Mouse (Mus musculus): ENCODE results near the gene Glt8d1. TPM values are rescaled to one million over a fixed set of nuclear protein-coding genes. Genes with fewer than 3 reads are reported as not detected.

The Glt8d1 gene
- 20.3 and 21.5 TPM in 2 replicates for polyA plus RNA-seq (2015; fragmentation: Nextera tagmentation; extraction: Ambion mirVana)

DNA sequence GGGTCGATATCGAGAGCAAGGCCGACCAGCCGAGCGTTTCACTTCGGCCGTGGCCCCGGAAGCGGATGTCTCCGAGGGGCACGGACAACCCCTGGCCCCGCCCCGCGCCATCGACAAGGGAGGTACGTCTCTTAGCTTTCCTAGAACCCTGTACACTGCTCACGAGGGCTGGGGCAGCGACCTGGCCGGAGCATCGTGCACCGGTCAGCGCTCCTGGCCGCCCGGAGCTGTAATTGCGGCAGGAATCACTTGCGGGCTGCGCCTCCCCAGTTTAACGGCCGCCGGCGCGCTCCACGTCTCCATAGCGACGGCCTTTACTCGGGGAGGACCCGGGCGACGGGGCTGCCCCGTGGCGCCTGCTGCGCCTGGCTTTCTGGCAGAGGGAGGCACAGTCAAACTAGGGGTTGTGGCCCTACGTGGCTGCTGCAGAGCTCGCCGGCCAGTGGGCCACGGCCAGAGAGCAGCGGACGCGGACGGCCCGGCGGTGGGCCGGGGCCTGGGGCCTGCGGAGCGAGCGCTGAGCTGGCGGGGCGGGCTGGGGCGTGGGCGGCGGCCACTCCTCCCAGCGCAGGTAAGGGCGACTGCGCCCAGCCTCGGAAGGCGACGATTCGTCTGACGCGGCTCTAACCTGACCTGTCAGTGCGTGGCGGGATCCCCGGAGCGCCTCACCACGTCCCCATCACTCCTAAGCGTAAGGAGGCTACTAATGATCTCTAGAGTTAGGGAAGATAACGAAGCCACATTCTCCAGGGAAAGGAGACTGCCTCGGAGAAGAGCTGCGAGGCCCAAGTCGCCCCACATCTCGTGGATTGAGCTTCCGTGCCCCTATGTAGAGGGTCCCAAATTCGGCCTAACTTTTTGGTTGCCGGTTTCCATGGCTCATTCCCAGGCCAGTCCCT lies at the start of gene Glt8d1, which contains the start of gene Spcs1:
Gene Glt8d1 (plus strand): TSS at position 94 of the 899 bp plus-strand sequence.
Gene Spcs1 (minus strand): TSS at position 366 of the 899 bp plus-strand sequence.
- Histone ChIP-seq H3K4me1 (replicated peaks) (peaks cover 47% of the 10 kb centered on the region), H3K27ac (peak within 1 kb of the TSS; percentile 92), H3K36me3 (peaks cover 14% of the 10 kb centered on the region; the same call in 1 of the 2 replicates), H3K9me3 (replicated peaks) (no peaks in the 10 kb centered on the region), H3K9ac (peak within 1 kb of the TSS; percentile 91), H3K27me3 (no peaks in the 10 kb centered on the region), H3K4me2 (peak within 1 kb of the TSS; percentile 86), H3K4me3 (replicated peaks) (peak within 1 kb of the TSS; percentile 86)
- ATAC-seq (ENCODE audit: low read depth) (peak; percentile 88), DNase-seq (peak; percentile 80)
- under 1% methylated on average over 84 of the region's 84 CpGs for whole genome bisulfite sequencing (ENCODE audit: insufficient replicate concordance)

DNA sequence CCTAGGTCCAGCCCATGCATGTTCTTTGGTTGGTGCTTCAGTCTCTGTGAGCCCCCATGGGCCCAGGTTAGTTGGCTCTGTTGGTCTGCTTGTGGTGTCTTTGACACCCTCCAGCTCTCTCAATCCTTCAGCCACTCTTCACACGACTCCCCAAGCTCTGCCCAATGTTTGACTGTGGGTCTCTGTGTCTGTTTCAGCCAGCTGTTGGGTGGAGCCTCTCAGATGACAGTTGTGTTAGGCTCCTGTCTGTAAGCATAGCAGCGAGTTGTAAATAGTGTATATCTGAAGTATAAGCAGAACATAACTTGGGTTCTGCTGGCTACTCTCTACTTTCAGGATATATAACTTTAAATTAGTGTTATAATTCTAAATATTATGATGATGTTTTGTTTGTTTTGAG lies 42.7 kb upstream of the Glt8d1 start:
- peak overlapping the region; percentile 8; the same call in 1 of the 2 replicates for H3K27ac ChIP-seq
- 66% methylated on average over 2 of the region's 2 CpGs for WGBS (ENCODE audit: insufficient replicate concordance)
- DNase-seq, result no peak
- no peaks in the 10 kb centered on the region for H3K27me3 ChIP-seq
- H3K36me3 ChIP-seq, result peaks cover 3% of the 10 kb centered on the region; the same call in 1 of the 2 replicates
- ATAC-seq (ENCODE audit: low read depth), result no peak
- H3K4me2 ChIP-seq, result no peak overlapping the region
- no peak overlapping the region for H3K4me3 ChIP-seq (replicated peaks)
- no peaks in the 10 kb centered on the region for H3K9me3 ChIP-seq (replicated peaks)
- H3K4me1 ChIP-seq (replicated peaks), result peaks cover 5% of the 10 kb centered on the region
- H3K9ac ChIP-seq, result no peak overlapping the region

DNA sequence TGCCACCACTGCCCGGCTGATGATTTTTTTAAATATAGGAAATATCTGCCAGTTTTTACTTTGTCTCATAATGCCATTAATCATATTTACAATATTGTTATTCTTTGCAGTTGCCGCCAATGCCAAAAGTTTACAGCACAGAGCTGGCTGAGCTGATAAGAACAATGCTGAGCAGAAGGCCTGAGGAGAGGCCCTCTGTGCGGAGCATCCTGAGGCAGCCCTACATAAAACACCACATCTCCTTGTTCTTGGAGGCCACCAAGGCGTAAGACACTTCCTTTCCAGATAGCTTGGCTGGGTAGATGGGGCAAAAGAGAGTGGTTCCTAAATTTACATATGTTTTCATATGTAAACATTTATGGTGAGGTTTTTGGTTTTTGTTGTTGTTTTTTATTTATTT lies 42.2 kb upstream of the Glt8d1 start:
- H3K27ac ChIP-seq, result no peak overlapping the region

DNA sequence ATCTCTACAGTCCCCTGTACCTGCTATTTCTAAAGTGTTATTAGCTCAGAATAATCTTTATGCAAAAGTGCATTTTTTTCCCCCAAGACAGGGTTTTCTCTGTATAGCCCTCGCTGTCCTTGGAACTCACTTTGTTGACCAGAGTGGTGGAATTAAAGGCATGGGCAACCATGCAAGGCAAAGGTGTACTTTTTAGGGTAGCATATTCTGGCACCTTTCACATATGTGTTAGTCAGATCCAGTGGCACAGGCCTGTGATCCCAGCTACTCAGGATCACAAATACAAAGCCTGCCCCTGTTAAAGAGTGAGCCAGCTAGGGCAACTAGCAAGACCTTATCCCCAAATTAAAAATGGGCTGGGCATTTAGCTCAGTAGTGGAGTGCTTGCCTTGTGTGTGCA lies 40.8 kb upstream of the Glt8d1 start:
- Histone ChIP-seq H3K4me1 (replicated peaks) (peaks cover 5% of the 10 kb centered on the region), H3K4me3 (replicated peaks) (no peak overlapping the region), H3K9ac (no peak overlapping the region), H3K9me3 (replicated peaks) (no peaks in the 10 kb centered on the region), H3K27ac (no peak overlapping the region), H3K27me3 (no peaks in the 10 kb centered on the region), H3K4me2 (no peak overlapping the region), H3K36me3 (peaks cover 3% of the 10 kb centered on the region; the same call in 1 of the 2 replicates)
- ATAC-seq (ENCODE audit: low read depth), result no peak
- 84% methylated on average over 1 of the region's 1 CpGs for WGBS (ENCODE audit: insufficient replicate concordance)
- DNase-seq, result no peak

More for the DNA sequence above, 42.2 kb upstream of the Glt8d1 start:
- Histone ChIP-seq H3K4me1 (replicated peaks) (peaks cover 5% of the 10 kb centered on the region), H3K4me3 (replicated peaks) (no peak overlapping the region), H3K9me3 (replicated peaks) (no peaks in the 10 kb centered on the region), H3K27me3 (no peaks in the 10 kb centered on the region), H3K9ac (no peak overlapping the region), H3K36me3 (peaks cover 3% of the 10 kb centered on the region; the same call in 1 of the 2 replicates), H3K4me2 (no peak overlapping the region)
- no peak for DNase-seq
- WGBS (ENCODE audit: insufficient replicate concordance), result 56% methylated on average over 4 of the region's 4 CpGs
- peak; percentile 57; the same call in 1 of the 2 replicates for ATAC-seq (ENCODE audit: low read depth)

DNA sequence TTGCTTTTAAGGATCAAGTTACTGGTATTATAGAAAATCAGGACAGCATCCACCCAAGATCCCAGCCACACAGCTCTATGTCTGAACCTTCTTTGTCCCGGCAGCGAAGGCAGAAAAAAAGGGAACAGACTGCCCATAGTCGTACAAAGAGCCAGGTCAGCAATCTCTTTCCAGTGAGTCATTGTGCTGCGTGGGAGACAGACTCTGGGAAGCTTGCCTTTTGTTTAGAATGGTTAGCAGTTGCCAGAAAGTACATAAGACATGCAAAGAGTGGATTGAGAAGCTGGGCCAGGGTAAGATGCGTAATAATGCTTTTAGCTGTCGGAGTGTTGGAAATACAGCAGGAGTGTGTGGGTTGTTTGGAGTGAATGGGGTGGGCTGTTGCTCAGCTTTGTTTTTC lies 27.0 kb upstream of the Glt8d1 start:
- H3K4me3 ChIP-seq (replicated peaks), result no peak overlapping the region
- H3K4me1 ChIP-seq (replicated peaks), result no peaks in the 10 kb centered on the region
- ATAC-seq (ENCODE audit: low read depth) (no peak), DNase-seq (no peak)
- H3K4me2 ChIP-seq, result no peak overlapping the region
- WGBS (ENCODE audit: insufficient replicate concordance), result 68% methylated on average over 6 of the region's 6 CpGs
- H3K27ac ChIP-seq, result no peak overlapping the region
- H3K36me3 ChIP-seq, result peaks cover 16% of the 10 kb centered on the region
- no peaks in the 10 kb centered on the region for H3K27me3 ChIP-seq
- no peak overlapping the region for H3K9ac ChIP-seq
- H3K9me3 ChIP-seq (replicated peaks), result no peaks in the 10 kb centered on the region

DNA sequence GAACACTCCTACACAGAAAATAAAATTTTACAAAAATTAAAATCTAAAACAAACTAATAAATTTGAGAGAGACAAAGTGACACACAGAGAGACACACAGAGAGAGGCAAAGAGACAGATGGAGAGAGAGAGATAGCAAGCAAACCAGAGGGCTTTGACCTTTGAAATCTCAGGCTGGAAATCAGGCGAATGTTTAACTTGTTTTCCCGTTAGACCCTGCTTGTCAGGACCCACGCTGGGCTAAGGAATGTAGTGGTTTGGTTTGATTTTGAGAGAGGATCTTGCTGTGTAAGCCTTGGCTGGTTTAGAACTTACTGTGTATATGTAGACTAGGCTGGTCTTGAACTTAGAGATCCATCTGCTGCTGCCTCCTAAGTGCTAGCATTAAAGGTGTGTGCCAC lies 25.0 kb upstream of the Glt8d1 start:
- H3K36me3 ChIP-seq, result peaks cover 16% of the 10 kb centered on the region
- H3K4me2 ChIP-seq, result no peak overlapping the region
- no peaks in the 10 kb centered on the region for H3K9me3 ChIP-seq (replicated peaks)
- H3K27ac ChIP-seq, result no peak overlapping the region
- H3K4me1 ChIP-seq (replicated peaks), result no peaks in the 10 kb centered on the region
- H3K9ac ChIP-seq, result no peak overlapping the region
- DNase-seq, result no peak
- 65% methylated on average over 3 of the region's 3 CpGs for WGBS (ENCODE audit: insufficient replicate concordance)
- peak; percentile 50; the same call in 1 of the 2 replicates for ATAC-seq (ENCODE audit: low read depth)
- no peak overlapping the region for H3K4me3 ChIP-seq (replicated peaks)
- no peaks in the 10 kb centered on the region for H3K27me3 ChIP-seq

DNA sequence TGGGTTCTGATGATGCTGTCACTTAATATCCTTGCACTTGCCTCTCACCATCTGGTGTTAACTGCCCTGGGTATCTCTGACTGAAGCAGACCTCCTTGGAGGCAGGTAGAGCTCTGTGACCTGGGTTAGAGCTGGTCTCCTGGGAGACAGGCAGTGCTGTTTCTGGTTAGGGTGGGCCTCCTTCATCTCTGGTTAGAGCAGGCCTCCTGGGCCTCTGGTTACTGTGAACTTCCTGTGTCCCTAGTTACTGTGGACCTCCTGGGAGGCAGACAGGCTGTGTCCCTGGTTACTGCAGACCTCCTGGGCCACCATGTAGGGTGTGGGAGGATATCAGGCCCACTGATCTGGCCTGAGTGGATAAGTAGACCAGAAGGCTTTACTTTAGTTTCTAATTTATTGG lies 4.8 kb upstream of the Glt8d1 start:
- no peak overlapping the region for H3K4me2 ChIP-seq
- H3K4me3 ChIP-seq (replicated peaks), result no peak overlapping the region
- H3K27ac ChIP-seq, result no peak overlapping the region
- peaks cover 14% of the 10 kb centered on the region; the same call in 1 of the 2 replicates for H3K36me3 ChIP-seq
- DNase-seq, result no peak
- peaks cover 26% of the 10 kb centered on the region for H3K4me1 ChIP-seq (replicated peaks)
- ATAC-seq (ENCODE audit: low read depth), result no peak
- H3K27me3 ChIP-seq, result no peaks in the 10 kb centered on the region
- H3K9me3 ChIP-seq (replicated peaks), result no peaks in the 10 kb centered on the region
- no peak overlapping the region for H3K9ac ChIP-seq

DNA sequence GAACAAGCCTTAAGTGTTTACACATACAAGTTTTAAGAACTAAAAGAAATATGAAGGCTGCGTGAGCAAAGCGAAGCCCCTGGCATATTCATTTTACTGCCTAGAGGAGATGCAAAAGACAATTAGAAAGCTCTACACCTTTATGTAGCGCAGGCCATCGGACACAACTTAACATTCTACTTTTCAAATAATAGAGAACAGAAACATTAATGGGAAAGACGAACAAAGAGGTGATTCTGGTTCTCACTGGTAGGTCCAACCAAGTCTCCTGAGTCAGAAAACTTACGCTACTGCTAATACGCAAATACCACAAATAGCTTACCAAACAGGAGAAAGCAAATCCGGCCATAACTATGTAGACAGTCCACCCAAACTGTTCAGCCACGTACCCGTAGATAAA lies 844 bp upstream of the Glt8d1 start:
- H3K9ac ChIP-seq, result peak overlapping the region; percentile 91
- no peaks in the 10 kb centered on the region for H3K27me3 ChIP-seq
- no peaks in the 10 kb centered on the region for H3K9me3 ChIP-seq (replicated peaks)
- DNase-seq (no peak), ATAC-seq (ENCODE audit: low read depth) (no peak)
- H3K4me1 ChIP-seq (replicated peaks), result peaks cover 43% of the 10 kb centered on the region
- H3K27ac ChIP-seq, result peak overlapping the region; percentile 92
- 43% methylated on average over 10 of the region's 10 CpGs for WGBS (ENCODE audit: insufficient replicate concordance)
- peak overlapping the region; percentile 86 for H3K4me3 ChIP-seq (replicated peaks)
- H3K4me2 ChIP-seq, result peak overlapping the region; percentile 86
- H3K36me3 ChIP-seq, result peaks cover 14% of the 10 kb centered on the region; the same call in 1 of the 2 replicates

DNA sequence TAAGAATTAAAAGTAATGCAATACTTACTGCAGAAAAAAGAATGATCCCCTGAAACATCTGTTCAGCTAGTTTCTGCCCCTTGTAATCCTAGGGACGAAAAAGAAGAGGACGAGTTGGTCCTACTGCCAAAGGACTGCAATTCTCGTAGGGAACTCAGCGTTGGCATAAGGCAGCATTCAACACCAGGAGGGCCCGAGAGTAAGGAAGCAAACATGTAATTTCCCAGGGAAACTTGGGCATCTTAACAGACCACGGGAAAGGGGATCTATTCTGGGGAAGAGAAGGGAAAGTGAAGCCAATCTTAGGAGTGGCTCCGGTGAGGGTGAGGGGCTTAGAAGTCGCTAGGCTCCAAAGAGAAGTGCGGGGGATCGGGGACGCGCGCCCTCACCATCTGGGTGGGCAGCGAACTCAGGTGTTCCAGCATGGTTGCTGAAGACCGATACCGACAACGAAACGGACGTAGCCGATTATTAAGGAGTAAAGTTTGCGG lies 339 bp upstream of the Glt8d1 start:
- peak; percentile 7 for DNase-seq
- peak; percentile 11 for ATAC-seq (ENCODE audit: low read depth)
- 0% methylated on average over 21 of the region's 21 CpGs for WGBS (ENCODE audit: insufficient replicate concordance)

DNA sequence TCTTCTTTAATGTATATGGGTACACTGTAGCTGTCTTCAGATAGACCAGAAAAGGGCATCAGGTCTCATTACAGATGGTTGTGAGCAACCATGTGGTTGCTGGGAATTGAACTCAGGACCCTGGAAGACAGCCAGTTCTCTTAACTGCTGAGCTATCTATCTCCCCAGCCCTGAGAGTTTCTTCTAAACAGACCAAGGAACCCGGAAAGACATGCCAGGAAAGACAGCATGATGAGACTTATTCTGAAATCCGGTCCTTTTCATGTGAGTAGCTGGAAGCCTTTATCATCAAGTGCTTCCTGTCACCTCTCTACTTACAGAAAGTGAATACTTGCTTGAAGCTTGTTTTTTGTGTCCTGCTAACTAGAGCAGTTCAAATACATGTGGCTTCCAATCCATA lies 3.3 kb downstream of the Glt8d1 start:
- Histone ChIP-seq H3K27me3 (no peaks in the 10 kb centered on the region), H3K4me2 (no peak overlapping the region), H3K9me3 (replicated peaks) (no peaks in the 10 kb centered on the region), H3K9ac (no peak overlapping the region), H3K27ac (no peak overlapping the region), H3K36me3 (peaks cover 11% of the 10 kb centered on the region), H3K4me1 (replicated peaks) (peaks cover 52% of the 10 kb centered on the region), H3K4me3 (replicated peaks) (no peak overlapping the region)
- WGBS (ENCODE audit: insufficient replicate concordance), result 52% methylated on average over 2 of the region's 2 CpGs
- ATAC-seq (ENCODE audit: low read depth), result no peak
- DNase-seq, result no peak

More for the DNA sequence above, 339 bp upstream of the Glt8d1 start:
- Histone ChIP-seq H3K4me3 (replicated peaks) (peak overlapping the region; percentile 86), H3K4me2 (peak overlapping the region; percentile 86), H3K9me3 (replicated peaks) (no peaks in the 10 kb centered on the region), H3K4me1 (replicated peaks) (peaks cover 45% of the 10 kb centered on the region), H3K27ac (peak overlapping the region; percentile 92), H3K9ac (peak overlapping the region; percentile 91), H3K27me3 (no peaks in the 10 kb centered on the region), H3K36me3 (peaks cover 14% of the 10 kb centered on the region; the same call in 1 of the 2 replicates)

DNA sequence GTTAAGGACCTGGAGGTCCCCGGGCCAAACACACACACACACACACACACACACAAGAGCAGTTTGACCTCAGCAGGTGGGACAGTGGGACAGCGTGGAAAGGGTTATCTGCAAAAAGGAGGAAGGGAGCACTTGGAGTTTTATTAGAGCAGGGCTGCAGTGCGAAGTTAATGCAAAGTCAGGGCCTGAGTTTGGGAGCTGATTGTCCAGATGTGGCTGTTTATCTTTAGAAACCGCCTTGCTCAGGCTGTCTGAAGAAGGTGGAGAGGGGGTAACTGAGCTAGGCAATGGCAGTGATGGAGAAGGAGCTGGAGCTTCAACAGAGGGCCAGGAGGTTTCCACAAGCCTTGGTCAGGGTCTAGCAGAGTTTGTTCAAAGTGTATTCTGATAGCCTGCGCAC lies 5.6 kb downstream of the Glt8d1 start:
- Histone ChIP-seq H3K9ac (no peak overlapping the region; the same call in 1 of the 2 replicates), H3K9me3 (replicated peaks) (no peaks in the 10 kb centered on the region), H3K27me3 (no peaks in the 10 kb centered on the region), H3K4me2 (peak overlapping the region; percentile 14; the same call in 1 of the 2 replicates), H3K27ac (peak overlapping the region; percentile 73), H3K36me3 (peaks cover 32% of the 10 kb centered on the region), H3K4me3 (replicated peaks) (no peak overlapping the region), H3K4me1 (replicated peaks) (peaks cover 44% of the 10 kb centered on the region)
- ATAC-seq (ENCODE audit: low read depth) (peak; percentile 81), DNase-seq (peak; percentile 48)
- WGBS (ENCODE audit: insufficient replicate concordance), result 41% methylated on average over 5 of the region's 5 CpGs
